Mouse (Mus musculus) brain, embryonic 14.5 days (tissue): ENCODE measurements around the gene Sim2. TPM values are rescaled to one million over a fixed set of nuclear protein-coding genes. Genes with fewer than 3 reads are reported as not detected.

ENCODE experiments used
- DNase-seq: peaks from one replicate; pipeline ENCODE4 v3.0.0-alpha.2; 2011; ENCODE audit warnings: low read depth
- CTCF ChIP-seq: fragments of 200-500 bp; IDR thresholded peaks from 2 replicates; pipeline ENCODE4 v1.5.1; 2012; ENCODE audit warnings: inconsistent platforms, mild to moderate bottlenecking, moderate library complexity, borderline replicate concordance; ENCODE audit not compliant: insufficient read depth, insufficient read length; ENCODE audit errors: extremely low read depth
- POLR2A ChIP-seq: fragments of 200-500 bp; IDR thresholded peaks from 2 replicates; pipeline ENCODE4 v1.6.1; 2012; ENCODE audit warnings: mild to moderate bottlenecking, inconsistent platforms, borderline replicate concordance; ENCODE audit not compliant: poor library complexity, insufficient read depth, insufficient read length, severe bottlenecking; ENCODE audit errors: extremely low read depth
- polyA plus RNA-seq: library from polyadenylated mRNA; depleted of rRNA; stranded (reverse); fragments of >200 nt; gene quantifications from 2 replicates; pipeline ENCODE4 v1.2.3, GENCODE M21; 2012; rRNA removed

The Sim2 gene
- polyA plus RNA-seq, 1 experiment: 0.81 TPM

DNA sequence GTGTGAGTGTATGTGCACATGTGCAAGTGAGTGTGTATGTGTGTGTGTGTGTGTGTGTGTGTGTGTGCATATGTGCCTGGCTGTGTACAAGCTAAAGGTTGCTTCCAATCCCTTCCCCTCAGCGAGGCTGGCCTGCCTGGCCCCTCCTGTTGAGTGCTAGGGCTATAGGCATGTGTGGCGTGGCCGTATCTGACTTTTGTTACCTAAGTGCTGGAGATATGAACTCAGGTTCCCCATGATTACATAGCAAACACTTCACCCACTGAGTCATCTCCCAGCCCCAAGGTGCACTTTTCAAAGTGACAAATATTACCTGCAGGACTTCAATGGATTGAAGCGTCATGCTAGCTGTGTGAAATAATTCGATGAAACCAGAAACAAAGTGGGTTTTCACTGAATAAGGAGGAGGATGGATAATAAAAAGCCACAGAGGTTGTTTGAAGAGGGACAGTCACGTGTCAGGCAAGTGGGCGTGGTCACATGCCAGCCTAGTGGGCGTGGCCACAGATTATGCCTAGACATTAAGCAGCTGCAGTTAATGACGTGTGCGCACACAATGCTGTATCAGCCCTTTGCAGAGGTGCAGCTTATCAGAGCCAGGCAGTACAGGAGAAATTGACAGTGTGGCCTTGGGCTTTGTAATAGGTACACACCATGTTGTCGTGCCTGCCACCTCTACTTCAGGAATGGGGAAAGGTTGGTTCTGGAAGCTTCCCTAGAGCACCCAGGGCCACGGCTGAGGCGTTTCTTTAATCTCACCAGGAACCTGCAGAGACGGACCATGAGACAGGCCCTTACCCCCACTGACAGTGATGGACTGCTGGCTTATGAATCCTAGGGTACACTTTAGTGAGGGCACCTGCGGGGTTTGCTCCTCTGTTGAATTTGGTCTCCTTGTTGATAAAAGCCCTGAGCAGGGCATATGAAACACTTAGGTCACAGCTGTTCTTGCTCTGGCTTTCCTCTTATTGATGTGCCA lies 65.7 kb downstream of the Sim2 start:
- DNase-seq: no peak
- no peak for TF ChIP-seq CTCF
- TF ChIP-seq POLR2A: no peak

DNA sequence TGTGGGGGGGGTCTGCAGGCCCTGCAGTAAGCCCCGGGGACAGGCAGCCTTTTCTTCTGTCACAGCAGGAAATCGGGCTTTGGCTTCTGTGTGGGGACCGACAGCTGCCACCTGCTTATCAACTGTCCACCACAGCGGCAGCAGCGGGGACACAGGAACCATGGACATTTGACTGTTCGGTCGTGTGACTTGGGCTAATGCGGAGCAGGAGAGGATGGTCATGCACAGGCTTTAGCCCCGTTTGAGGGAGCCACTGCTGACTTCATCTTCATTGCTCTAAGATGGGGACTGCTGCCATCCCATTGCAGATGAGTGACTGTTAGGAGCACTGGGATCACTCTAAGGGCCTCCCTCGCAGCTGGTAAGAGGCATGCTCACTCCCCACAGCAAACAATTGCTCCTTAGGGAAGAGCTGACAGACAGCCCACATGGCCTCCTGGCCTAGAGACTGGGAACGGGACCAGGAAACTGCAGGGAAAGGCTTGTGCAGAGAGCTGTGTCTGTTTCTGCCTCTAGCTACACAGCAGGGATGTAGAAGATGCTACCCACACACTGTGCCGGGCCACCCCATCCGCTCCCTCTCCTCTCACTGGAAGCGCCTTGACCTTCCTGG lies 70.4 kb downstream of the Sim2 start:
- DNase-seq: peak; percentile 86
- no peak for TF ChIP-seq POLR2A

DNA sequence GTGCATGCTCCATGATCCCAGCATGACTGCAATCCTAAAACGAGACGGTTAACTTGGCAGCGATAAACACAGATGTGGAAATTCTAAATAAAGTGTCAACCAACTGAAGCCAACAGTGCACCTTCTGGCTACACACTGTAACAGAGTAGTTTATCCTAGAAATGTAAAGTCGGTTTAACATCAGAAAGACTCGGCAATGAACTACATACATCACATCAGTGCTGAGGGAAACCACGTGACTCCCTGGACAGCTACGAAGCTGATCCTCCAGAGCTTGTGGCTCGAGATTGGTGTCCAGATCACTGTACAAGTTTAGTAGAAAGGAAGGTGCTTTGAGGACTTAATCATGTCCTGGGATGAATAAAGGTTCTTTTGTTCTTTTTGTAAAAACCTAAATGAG lies 73.1 kb downstream of the Sim2 start:
- no peak for DNase-seq
- TF ChIP-seq CTCF: no peak
- TF ChIP-seq POLR2A: no peak

GRCm38 (mm10) chr16:94162000-94162399 lies 77.3 kb downstream of the Sim2 start:
- no peak for DNase-seq
- TF ChIP-seq POLR2A (no peak), CTCF (no peak)

DNA sequence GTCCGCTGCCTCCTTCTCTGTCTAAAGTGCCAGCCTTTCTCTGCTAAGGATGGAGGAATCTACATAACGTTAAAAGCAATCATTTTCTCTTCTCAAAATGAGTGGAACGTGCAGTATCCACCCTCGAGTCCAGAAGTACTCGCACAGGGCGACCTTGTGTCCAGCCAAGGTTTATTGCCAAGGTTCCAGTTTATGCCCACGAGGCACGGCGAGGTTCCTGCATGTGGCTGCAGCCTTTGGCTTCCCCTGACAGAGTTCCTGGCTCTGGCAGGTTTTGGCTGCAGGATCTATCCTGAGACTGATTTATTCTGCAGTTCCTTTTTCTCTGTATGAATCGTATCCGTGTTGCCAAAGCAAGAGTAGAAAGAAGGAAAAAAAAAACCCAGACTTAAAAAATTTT lies 78.3 kb downstream of the Sim2 start:
- TF ChIP-seq POLR2A (no peak), CTCF (no peak)
- no peak for DNase-seq

- peak; percentile 56 for DNase-seq
Measured at GRCm38 (mm10) chr16:94164236-94164635, 79.5 kb downstream of the Sim2 start.

GRCm38 (mm10) chr16:94164978-94165377 lies 80.2 kb downstream of the Sim2 start:
- TF ChIP-seq CTCF (no peak), POLR2A (no peak)
- DNase-seq: peak; percentile 75

More at GRCm38 (mm10) chr16:94164236-94164635, 79.5 kb downstream of the Sim2 start:
- TF ChIP-seq POLR2A (no peak), CTCF (no peak)

DNA sequence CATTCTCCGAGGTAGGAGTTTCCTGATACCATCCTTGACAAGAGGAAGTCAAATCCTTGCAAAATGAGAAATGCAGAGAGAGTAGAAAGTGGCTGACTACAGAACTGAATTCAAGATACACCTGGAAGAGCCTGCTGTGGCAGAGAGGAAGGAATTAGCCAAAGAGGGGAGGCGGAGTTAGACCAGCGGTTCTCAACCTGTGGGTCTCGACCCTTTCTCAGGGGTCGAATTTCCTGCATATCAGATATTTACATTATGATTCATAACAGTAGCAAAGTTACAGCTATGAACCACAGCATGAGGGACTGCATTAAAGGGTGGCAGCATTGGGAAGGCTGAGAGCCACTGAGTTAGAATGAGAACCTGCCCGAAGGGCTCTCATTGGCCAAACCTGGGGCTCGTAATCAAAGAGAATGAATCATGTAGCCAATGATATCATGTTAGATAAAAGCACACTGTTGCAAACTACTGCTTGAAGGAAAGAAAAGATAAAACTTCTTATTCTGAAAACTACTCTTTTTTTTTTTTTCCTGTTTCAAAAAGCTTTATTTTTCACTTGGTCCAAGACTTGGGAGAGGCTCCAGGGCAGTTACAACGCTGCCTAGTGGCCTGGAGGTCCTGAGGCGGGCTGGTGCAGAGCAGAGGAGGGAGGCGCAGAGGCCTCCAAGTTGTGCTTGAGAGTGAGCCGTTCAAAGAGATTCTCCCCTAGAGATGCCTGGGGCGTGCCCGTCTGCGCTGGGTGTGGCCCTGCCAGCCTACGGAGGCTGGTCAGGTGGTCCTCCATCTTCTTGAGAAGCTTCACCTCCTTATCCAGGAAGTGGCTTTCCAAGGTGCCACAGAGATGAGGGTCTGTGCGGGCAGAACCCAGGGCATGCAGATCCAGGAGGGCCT lies 84.2 kb downstream of the Sim2 start:
- no peak for TF ChIP-seq POLR2A
- TF ChIP-seq CTCF: no peak
- no peak for DNase-seq

- DNase-seq: peak; percentile 78
- TF ChIP-seq CTCF (no peak), POLR2A (no peak)
Measured at GRCm38 (mm10) chr16:94170218-94170617, 85.5 kb downstream of the Sim2 start.

GRCm38 (mm10) chr16:94173361-94173760 lies 88.6 kb downstream of the Sim2 start:
- TF ChIP-seq CTCF (no peak), POLR2A (no peak)
- no peak for DNase-seq

GRCm38 (mm10) chr16:94175366-94175986 lies 90.7 kb downstream of the Sim2 start:
- TF ChIP-seq POLR2A: no peak
- TF ChIP-seq CTCF: no peak
- DNase-seq: no peak

Other genes with a start within 250 kb of the Sim2 start
- gene Chaf1b, start 201.0 kb upstream of the Sim2 start, polyA plus RNA-seq: 20.5 and 26.7 TPM in 2 replicates
- gene Cldn14, start 76.1 kb upstream of the Sim2 start, polyA plus RNA-seq: 0.19 TPM in 1 of 2 replicates, not detected in the other
- 6.3 and 7.2 TPM in 2 replicates for gene Hlcs, start 228.6 kb downstream of the Sim2 start, polyA plus RNA-seq
- gene Ripply3, start 243.5 kb downstream of the Sim2 start, polyA plus RNA-seq: 1.1 and 1.4 TPM in 2 replicates